Mouse (Mus musculus) Patski (cell line): ENCODE results near the gene Aprt. TPM values are rescaled to one million over a fixed set of nuclear protein-coding genes. Genes with fewer than 3 reads are reported as not detected.

Experiments
- ATAC-seq: fragments of 100-300 bp; one replicate; pipeline ENCODE4 v1.8.0; 2021
- CTCF ChIA-PET: fragments of 350-600 bp; sonication (Branson Sonifier 250); formaldehyde crosslinking; loops from one replicate; lab custom pipeline; 2022; ENCODE audit warnings: inconsistent platforms; lab: Charles Lee
- POLR2A ChIA-PET: fragments of 350-600 bp; sonication (Branson Sonifier 250); formaldehyde crosslinking; loops from one replicate; lab custom pipeline; 2022; ENCODE audit warnings: antibody characterized with exemption, inconsistent platforms; lab: Charles Lee
- DNase-seq: peaks from one replicate; pipeline ENCODE4 v3.0.0-alpha.2; 2011; ENCODE audit warnings: low read depth, low spot score
- H3K27me3 ChIP-seq: fragments of 371-371 bp; one replicate; pipeline ENCODE4 v1.5.1; 2021
- CTCF ChIP-seq: fragments of 100-300 bp; IDR thresholded peaks from one replicate; pipeline ENCODE4 v1.5.1; 2021
- in situ Hi-C: fragments of 300-500 bp; cut with MboI; formaldehyde crosslinking; loops from 3 replicates; pipeline ENCODE4 v1.11.1; 2018; ENCODE audit warnings: low pct_unique_long_range_greater_than_20kb, mixed read lengths
- polyA plus RNA-seq: library from polyadenylated mRNA; unstranded; gene quantifications from one replicate; pipeline ENCODE4 v1.2.3, GENCODE M21; 2021

Gene Aprt
- polyA plus RNA-seq, 1 experiment from 2014 or later, result 224 TPM

- in situ Hi-C loops, result no loop called here
- no peaks in the 10 kb centered on the region for H3K27me3 ChIP-seq
- no peak for TF ChIP-seq CTCF
- CTCF ChIA-PET, result interaction anchor here (1.0 to 1.4 kb wide), 2 partner anchors 23 to 36 kb away, joined by 3 to 4 read pairs; no protein-coding TSS in a partner anchor
- DNase-seq, result no peak
- ATAC-seq, result peak; percentile 76
- POLR2A ChIA-PET, result interaction anchor here (0.9 to 6.8 kb wide), 3 partner anchors 11 to 41 kb away, joined by 4 to 55 read pairs (median 6); partner anchors contain the start of genes Cdt1 and Piezo1
These were observed 50.1 kb downstream of the Aprt start for GRCm38 (mm10) chr8:122526526-122527170.

DNA sequence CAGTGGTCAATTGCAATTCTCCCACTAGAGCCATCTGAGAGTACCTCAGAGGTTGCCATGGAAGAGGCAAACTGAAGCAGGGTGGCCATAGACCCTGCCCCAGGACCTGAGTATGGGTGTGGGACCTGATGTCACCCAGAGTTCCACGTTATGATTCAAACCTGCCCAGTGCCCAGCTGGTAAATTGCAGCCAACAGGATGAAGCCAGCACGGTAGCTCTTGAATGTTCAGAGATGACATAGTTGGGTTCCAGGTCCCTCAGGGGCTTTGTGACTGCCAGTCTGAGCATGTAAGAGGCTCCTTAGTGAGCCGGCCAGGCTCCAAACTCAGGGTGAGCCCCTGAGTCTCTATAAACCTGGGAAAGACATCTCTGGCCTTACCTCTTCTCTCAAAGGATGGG is 50.6 kb downstream of the Aprt start:
- TF ChIP-seq CTCF, result no peak
- in situ Hi-C loops, result no loop called here
- CTCF ChIA-PET, result interaction anchor here (1.0 to 1.4 kb wide), 3 partner anchors 19 to 35 kb away, joined by 3 to 7 read pairs (median 3); partner anchors contain the start of gene Piezo1
- POLR2A ChIA-PET, result interaction anchor here (0.9 to 6.8 kb wide), 4 partner anchors 11 to 41 kb away, joined by 3 to 55 read pairs (median 5); partner anchors contain the start of genes Cdt1 and Piezo1
- ATAC-seq (peak; percentile 25), DNase-seq (no peak)
- H3K27me3 ChIP-seq, result no peaks in the 10 kb centered on the region

GRCm38 (mm10) chr8:122525004-122525403 is 51.7 kb downstream of the Aprt start:
- no peak for TF ChIP-seq CTCF
- ATAC-seq (no peak), DNase-seq (no peak)
- ChIA-PET POLR2A (interaction anchor here (1.1 to 6.8 kb wide), 3 partner anchors 12 to 24 kb away, joined by 3 to 55 read pairs (median 6); partner anchors contain the start of gene Piezo1), CTCF (interaction anchor here (0.7 to 3.0 kb wide), 6 partner anchors 12 to 41 kb away, joined by 3 to 7 read pairs (median 3); partner anchors contain the start of gene Piezo1)
- H3K27me3 ChIP-seq, result no peaks in the 10 kb centered on the region
- in situ Hi-C loops, result no loop called here

Other genes with a start within 250 kb of the Aprt start
- gene Trhr2, start 216.2 kb downstream of the Aprt start, polyA plus RNA-seq, result 0.23 TPM
- 54.1 TPM for gene Zc3h18, start 200.3 kb downstream of the Aprt start, polyA plus RNA-seq
- 0.39 TPM for gene Il17c, start 154.9 kb downstream of the Aprt start, polyA plus RNA-seq
- gene Cyba, start 144.0 kb downstream of the Aprt start, polyA plus RNA-seq, result 288 TPM
- 21.9 TPM for gene Mvd, start 133.5 kb downstream of the Aprt start, polyA plus RNA-seq
- 0.17 TPM for gene Snai3, start 116.2 kb downstream of the Aprt start, polyA plus RNA-seq
- gene Rnf166, start 100.8 kb downstream of the Aprt start, polyA plus RNA-seq, result 41.5 TPM
- gene Ctu2, start 100.8 kb downstream of the Aprt start, polyA plus RNA-seq, result 27.4 TPM
- gene Piezo1, start 25.6 kb downstream of the Aprt start, polyA plus RNA-seq, result 253 TPM
- gene Cdt1, start 8.9 kb downstream of the Aprt start, polyA plus RNA-seq, result 24.2 TPM
- 60.3 TPM for gene Galns, start 34.6 kb upstream of the Aprt start, polyA plus RNA-seq
- 99.5 TPM for gene Trappc2l, start 34.7 kb upstream of the Aprt start, polyA plus RNA-seq
- gene Pabpn1l, start 45.8 kb upstream of the Aprt start, polyA plus RNA-seq, result 0.05 TPM
- 0.26 TPM for gene Cbfa2t3, start 122.2 kb upstream of the Aprt start, polyA plus RNA-seq
- 25.5 TPM for gene Acsf3, start 198.6 kb upstream of the Aprt start, polyA plus RNA-seq